Mouse (Mus musculus): ENCODE measurements at regions not wholly inside any gene's neighbourhood (a gene's known extent, or its start where the extent isn't known, plus 50 kb on each side); places are given as distances from the start of the nearest gene placed in this dataset.

GRCm38 (mm10) chr14:64581705-64582104 is 477.6 kb downstream of the Prss52 start:
- no peak for TF ChIP-seq TAL1 (conservative IDR thresholded peaks at IDR 0.05; ENCODE audit: low read depth, low read length)
- no peak overlapping the region for H3K4me3 ChIP-seq (ENCODE audit: low read depth, low read length)
- H3K36me3 ChIP-seq (replicated peaks): no peaks in the 10 kb centered on the region
- peaks cover 9% of the 10 kb centered on the region; the same call in 1 of the 2 replicates for H3K27me3 ChIP-seq (ENCODE audit: insufficient read depth, low read length)
- ATAC-seq (ENCODE audit: extremely low read depth, insufficient number of reproducible peaks, low FRiP score, poor library complexity, severe bottlenecking) (no peak), DNase-seq (ENCODE audit: low spot score) (no peak)
- H3K4me1 ChIP-seq (ENCODE audit: insufficient read depth, low read depth, low read length): no peaks in the 10 kb centered on the region
- no peaks in the 10 kb centered on the region for H3K9me3 ChIP-seq (replicated peaks)

- TF ChIP-seq GATA1 (IDR thresholded peaks at IDR 0.05; ENCODE audit: borderline replicate concordance, low read length) (no peak), CTCF (IDR thresholded peaks at IDR 0.05; ENCODE audit: low read depth, low read length) (no peak), POLR2AphosphoS5 (IDR thresholded peaks at IDR 0.05; ENCODE audit: insufficient replicate concordance, low read depth, low read length) (no peak), GATA2 (IDR thresholded peaks at IDR 0.05; ENCODE audit: borderline replicate concordance, low read depth, low read length) (no peak), TAL1 (conservative IDR thresholded peaks at IDR 0.05; ENCODE audit: low read depth, low read length) (no peak)
- Histone ChIP-seq H3K36me3 (replicated peaks) (no peaks in the 10 kb centered on the region), H3K4me3 (ENCODE audit: low read depth, low read length) (no peak overlapping the region), H3K9me3 (replicated peaks) (no peaks in the 10 kb centered on the region), H3K27me3 (ENCODE audit: insufficient read depth, low read length) (peaks cover 19% of the 10 kb centered on the region), H3K4me1 (ENCODE audit: insufficient read depth, low read depth, low read length) (0 out of 2 replicates have a peak, but pooled peaks cover 2% of the 10 kb centered on the region)
- no peak for DNase-seq (ENCODE audit: low spot score)
- ATAC-seq (ENCODE audit: extremely low read depth, insufficient number of reproducible peaks, low FRiP score, poor library complexity, severe bottlenecking): no peak
These were observed 478.7 kb downstream of the Prss52 start for GRCm38 (mm10) chr14:64582822-64583221.

GRCm38 (mm10) chr14:64584221-64584620 is 480.1 kb downstream of the Prss52 start:
- Histone ChIP-seq H3K27me3 (ENCODE audit: insufficient read depth, low read length) (peaks cover 31% of the 10 kb centered on the region), H3K4me3 (ENCODE audit: low read depth, low read length) (no peak overlapping the region)
- TF ChIP-seq TAL1 (conservative IDR thresholded peaks at IDR 0.05; ENCODE audit: low read depth, low read length): no peak
- TF ChIP-seq POLR2AphosphoS5 (IDR thresholded peaks at IDR 0.05; ENCODE audit: insufficient replicate concordance, low read depth, low read length): no peak
- TF ChIP-seq CTCF (IDR thresholded peaks at IDR 0.05; ENCODE audit: low read depth, low read length): no peak
- TF ChIP-seq GATA2 (IDR thresholded peaks at IDR 0.05; ENCODE audit: borderline replicate concordance, low read depth, low read length): no peak
- no peak for TF ChIP-seq GATA1 (IDR thresholded peaks at IDR 0.05; ENCODE audit: borderline replicate concordance, low read length)

GRCm38 (mm10) chr14:64585081-64585470 is 481.0 kb downstream of the Prss52 start:
- no peak for TF ChIP-seq CTCF (IDR thresholded peaks at IDR 0.05; ENCODE audit: low read depth, low read length)
- no peak for TF ChIP-seq GATA2 (IDR thresholded peaks at IDR 0.05; ENCODE audit: borderline replicate concordance, low read depth, low read length)
- TF ChIP-seq GATA1 (IDR thresholded peaks at IDR 0.05; ENCODE audit: borderline replicate concordance, low read length): no peak
- no peak for TF ChIP-seq TAL1 (conservative IDR thresholded peaks at IDR 0.05; ENCODE audit: low read depth, low read length)
- TF ChIP-seq POLR2AphosphoS5 (IDR thresholded peaks at IDR 0.05; ENCODE audit: insufficient replicate concordance, low read depth, low read length): no peak
- H3K27me3 ChIP-seq (ENCODE audit: insufficient read depth, low read length): peaks cover 39% of the 10 kb centered on the region
- no peak overlapping the region for H3K4me3 ChIP-seq (ENCODE audit: low read depth, low read length)
- H3K4me1 ChIP-seq (ENCODE audit: insufficient read depth, low read depth, low read length): 0 out of 2 replicates have a peak, but pooled peaks cover 2% of the 10 kb centered on the region
- no peaks in the 10 kb centered on the region for H3K36me3 ChIP-seq (replicated peaks)
- H3K9me3 ChIP-seq (replicated peaks): no peaks in the 10 kb centered on the region
- ATAC-seq (ENCODE audit: extremely low read depth, insufficient number of reproducible peaks, low FRiP score, poor library complexity, severe bottlenecking) (no peak), DNase-seq (ENCODE audit: low spot score) (no peak)

More at GRCm38 (mm10) chr14:64584221-64584620, 480.1 kb downstream of the Prss52 start:
- ATAC-seq (ENCODE audit: extremely low read depth, insufficient number of reproducible peaks, low FRiP score, poor library complexity, severe bottlenecking): no peak
- no peaks in the 10 kb centered on the region for H3K9me3 ChIP-seq (replicated peaks)
- no peaks in the 10 kb centered on the region for H3K36me3 ChIP-seq (replicated peaks)
- DNase-seq (ENCODE audit: low spot score): no peak
- 0 out of 2 replicates have a peak, but pooled peaks cover 2% of the 10 kb centered on the region for H3K4me1 ChIP-seq (ENCODE audit: insufficient read depth, low read depth, low read length)

GRCm38 (mm10) chr14:64585471-64586192 is 481.5 kb downstream of the Prss52 start:
- TF ChIP-seq CTCF (IDR thresholded peaks at IDR 0.05; ENCODE audit: low read depth, low read length) (no peak), GATA1 (IDR thresholded peaks at IDR 0.05; ENCODE audit: borderline replicate concordance, low read length) (no peak), GATA2 (IDR thresholded peaks at IDR 0.05; ENCODE audit: borderline replicate concordance, low read depth, low read length) (no peak), POLR2AphosphoS5 (IDR thresholded peaks at IDR 0.05; ENCODE audit: insufficient replicate concordance, low read depth, low read length) (no peak), TAL1 (conservative IDR thresholded peaks at IDR 0.05; ENCODE audit: low read depth, low read length) (no peak)
- H3K27me3 ChIP-seq (ENCODE audit: insufficient read depth, low read length): peaks cover 43% of the 10 kb centered on the region
- 0 out of 2 replicates have a peak, but pooled peaks cover 2% of the 10 kb centered on the region for H3K4me1 ChIP-seq (ENCODE audit: insufficient read depth, low read depth, low read length)
- H3K9me3 ChIP-seq (replicated peaks): no peaks in the 10 kb centered on the region
- no peaks in the 10 kb centered on the region for H3K36me3 ChIP-seq (replicated peaks)
- ATAC-seq (ENCODE audit: extremely low read depth, insufficient number of reproducible peaks, low FRiP score, poor library complexity, severe bottlenecking): no peak
- H3K4me3 ChIP-seq (ENCODE audit: low read depth, low read length): no peak overlapping the region
- no peak for DNase-seq (ENCODE audit: low spot score)

- ATAC-seq (ENCODE audit: extremely low read depth, insufficient number of reproducible peaks, low FRiP score, poor library complexity, severe bottlenecking) (no peak), DNase-seq (ENCODE audit: low spot score) (no peak)
- Histone ChIP-seq H3K36me3 (replicated peaks) (no peaks in the 10 kb centered on the region), H3K4me3 (ENCODE audit: low read depth, low read length) (no peak overlapping the region), H3K27me3 (ENCODE audit: insufficient read depth, low read length) (peaks cover 48% of the 10 kb centered on the region), H3K9me3 (replicated peaks) (no peaks in the 10 kb centered on the region), H3K4me1 (ENCODE audit: insufficient read depth, low read depth, low read length) (0 out of 2 replicates have a peak, but pooled peaks cover 2% of the 10 kb centered on the region)
- TF ChIP-seq GATA2 (IDR thresholded peaks at IDR 0.05; ENCODE audit: borderline replicate concordance, low read depth, low read length): no peak
- TF ChIP-seq TAL1 (conservative IDR thresholded peaks at IDR 0.05; ENCODE audit: low read depth, low read length): no peak
These were observed 482.3 kb downstream of the Prss52 start for GRCm38 (mm10) chr14:64586386-64586859.
